Mouse (Mus musculus): ENCODE data around the gene Rad51b. TPM values are rescaled to one million over a fixed set of nuclear protein-coding genes. Genes with fewer than 3 reads are reported as not detected.

Gene Rad51b
- polyA plus RNA-seq, 1 experiment from 2014 or later: 1.4 TPM

DNA sequence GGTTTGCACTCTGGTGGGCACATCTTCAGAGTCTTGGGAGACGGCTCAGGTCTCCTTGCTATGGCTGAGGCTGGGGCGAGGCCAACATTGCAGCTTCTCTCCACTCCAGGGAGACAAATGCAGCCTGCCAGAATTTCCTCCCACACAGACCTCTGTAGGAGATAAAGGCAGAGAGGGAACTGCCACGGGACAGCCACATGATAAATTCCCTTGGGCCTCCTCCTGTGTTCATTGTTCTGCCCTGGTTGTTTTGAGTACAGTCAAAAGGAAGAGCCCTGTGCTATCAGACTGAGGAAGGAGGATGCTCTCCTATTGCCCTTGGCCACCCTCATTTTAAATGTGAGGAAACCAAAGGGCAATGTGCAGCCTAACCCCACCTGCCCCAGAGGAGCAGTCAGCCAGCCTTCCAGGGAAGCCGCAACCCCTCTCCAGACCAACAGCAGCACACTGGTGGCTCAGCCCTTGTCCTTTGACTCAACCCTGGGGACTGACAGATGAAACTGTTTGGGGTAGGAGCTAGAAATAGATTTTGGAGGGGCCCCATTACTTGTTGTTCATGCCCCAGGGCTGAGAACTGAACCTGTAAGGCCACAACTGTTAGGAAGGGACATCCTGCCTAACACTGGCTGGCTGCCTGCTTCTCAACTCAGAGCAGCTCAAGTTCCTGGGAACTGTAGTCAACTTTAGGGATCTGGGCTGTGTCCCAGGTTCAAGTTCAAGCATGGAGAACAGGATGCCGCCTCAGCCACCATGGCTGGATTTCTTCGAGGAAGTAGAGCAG is 541.3 kb downstream of the Rad51b start:
- H3K4me2 ChIP-seq: no peak overlapping the region
- no peak overlapping the region for H3K9ac ChIP-seq
- peak overlapping the region; percentile 67 for H3K27ac ChIP-seq (replicated peaks)
- H3K36me3 ChIP-seq: no peaks in the 10 kb centered on the region
- H3K27me3 ChIP-seq: no peaks in the 10 kb centered on the region
- H3K4me1 ChIP-seq (replicated peaks): peaks cover 56% of the 10 kb centered on the region
- H3K4me3 ChIP-seq: no peak overlapping the region
- peak; percentile 41; the same call in 1 of the 2 replicates for ATAC-seq (ENCODE audit: low read depth)
- H3K9me3 ChIP-seq: no peaks in the 10 kb centered on the region
- WGBS: 42% methylated on average over 6 of the region's 6 CpGs

DNA sequence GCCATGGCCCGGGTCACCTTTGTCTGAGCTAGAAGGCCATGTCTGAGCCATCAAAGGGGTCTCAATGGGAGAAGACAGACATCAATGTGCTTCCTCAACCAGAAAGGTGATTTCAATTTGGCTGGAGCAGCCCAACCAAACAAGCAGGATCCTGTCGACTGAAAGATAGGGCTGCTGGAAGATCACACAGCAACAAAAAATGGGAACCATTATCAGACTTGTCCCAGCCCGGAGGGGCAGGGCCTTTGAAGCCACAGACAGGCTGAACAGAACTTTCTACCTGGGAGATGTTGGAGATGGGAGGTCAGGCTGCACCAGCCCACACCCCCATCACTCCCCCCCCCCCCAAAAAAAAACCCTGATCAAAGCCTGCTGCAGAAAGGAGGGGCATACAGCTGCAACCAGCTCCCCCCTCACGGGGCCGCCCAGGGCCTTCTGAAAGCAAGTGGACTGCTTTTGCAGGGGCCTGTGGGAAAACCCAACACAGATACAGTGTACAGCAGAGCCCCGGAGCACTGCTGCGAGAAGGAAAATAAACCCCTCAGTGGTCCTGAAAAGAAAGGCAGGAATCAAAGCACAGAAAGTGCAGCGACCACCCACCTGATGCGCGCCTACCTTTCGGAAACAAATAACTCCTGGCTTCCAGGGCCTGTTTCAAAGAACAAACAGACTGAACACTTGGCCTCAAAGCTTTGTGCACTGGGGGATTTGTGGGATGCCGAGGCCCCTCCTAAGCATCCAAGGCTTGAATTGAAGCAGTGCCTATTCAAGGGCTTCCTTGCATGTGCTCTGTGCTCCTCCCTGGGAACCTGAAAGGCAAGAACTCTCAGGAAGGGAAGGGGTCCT is 542.2 kb downstream of the Rad51b start:
- H3K27me3 ChIP-seq: no peaks in the 10 kb centered on the region
- H3K4me3 ChIP-seq: no peak overlapping the region
- no peak for ATAC-seq (ENCODE audit: low read depth)
- no peak overlapping the region for H3K9ac ChIP-seq
- H3K9me3 ChIP-seq: no peaks in the 10 kb centered on the region
- WGBS: 36% methylated on average over 12 of the region's 12 CpGs
- H3K36me3 ChIP-seq: no peaks in the 10 kb centered on the region
- H3K4me1 ChIP-seq (replicated peaks): peaks cover 66% of the 10 kb centered on the region
- H3K27ac ChIP-seq (replicated peaks): peak overlapping the region; percentile 67
- H3K4me2 ChIP-seq: no peak overlapping the region

DNA sequence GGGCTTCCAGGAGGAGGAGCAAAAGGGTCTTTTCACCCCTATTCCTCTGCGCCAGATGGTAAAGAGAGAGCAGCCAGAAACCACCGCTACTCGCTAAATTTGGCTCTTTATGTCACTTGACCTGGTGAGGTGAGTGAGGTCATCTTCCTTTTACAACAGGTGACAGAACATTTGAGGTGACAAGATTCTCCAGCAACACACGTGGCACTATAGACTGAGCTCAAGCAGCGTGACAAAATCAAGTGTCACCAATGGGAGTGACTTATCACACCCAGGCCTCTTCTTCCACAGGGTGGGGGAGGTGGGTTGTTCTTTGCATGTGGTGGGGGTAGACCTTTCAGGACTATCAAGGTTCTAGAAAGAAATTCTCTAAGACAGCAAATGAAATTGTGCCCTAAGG is 543.4 kb downstream of the Rad51b start:
- ATAC-seq (ENCODE audit: low read depth): no peak

GRCm38 (mm10) chr12:79841248-79841647 is 544.2 kb downstream of the Rad51b start:
- Histone ChIP-seq H3K36me3 (no peaks in the 10 kb centered on the region), H3K9me3 (no peaks in the 10 kb centered on the region), H3K4me1 (replicated peaks) (peaks cover 69% of the 10 kb centered on the region), H3K4me3 (no peak overlapping the region), H3K27me3 (no peaks in the 10 kb centered on the region), H3K27ac (replicated peaks) (no peak overlapping the region), H3K4me2 (no peak overlapping the region), H3K9ac (no peak overlapping the region)
- ATAC-seq (ENCODE audit: low read depth): no peak
- WGBS: 89% methylated on average over 3 of the region's 3 CpGs

More for the DNA sequence above, 543.4 kb downstream of the Rad51b start:
- 57% methylated on average over 5 of the region's 5 CpGs for WGBS
- Histone ChIP-seq H3K9me3 (no peaks in the 10 kb centered on the region), H3K4me3 (no peak overlapping the region), H3K36me3 (no peaks in the 10 kb centered on the region), H3K4me1 (replicated peaks) (peaks cover 69% of the 10 kb centered on the region), H3K27ac (replicated peaks) (peak overlapping the region; percentile 46; the same call in 1 of the 2 replicates), H3K27me3 (no peaks in the 10 kb centered on the region), H3K4me2 (no peak overlapping the region), H3K9ac (no peak overlapping the region)

GRCm38 (mm10) chr12:79842319-79842718 is 545.2 kb downstream of the Rad51b start:
- Histone ChIP-seq H3K9me3 (no peaks in the 10 kb centered on the region), H3K4me2 (no peak overlapping the region), H3K27me3 (no peaks in the 10 kb centered on the region), H3K36me3 (no peaks in the 10 kb centered on the region), H3K9ac (no peak overlapping the region), H3K4me1 (replicated peaks) (peaks cover 79% of the 10 kb centered on the region), H3K4me3 (no peak overlapping the region), H3K27ac (replicated peaks) (peak overlapping the region; percentile 62)
- 0 out of 2 replicates have a peak, but pooled peaks have one; percentile 29 for ATAC-seq (ENCODE audit: low read depth)
- 41% methylated on average over 7 of the region's 7 CpGs for WGBS

DNA sequence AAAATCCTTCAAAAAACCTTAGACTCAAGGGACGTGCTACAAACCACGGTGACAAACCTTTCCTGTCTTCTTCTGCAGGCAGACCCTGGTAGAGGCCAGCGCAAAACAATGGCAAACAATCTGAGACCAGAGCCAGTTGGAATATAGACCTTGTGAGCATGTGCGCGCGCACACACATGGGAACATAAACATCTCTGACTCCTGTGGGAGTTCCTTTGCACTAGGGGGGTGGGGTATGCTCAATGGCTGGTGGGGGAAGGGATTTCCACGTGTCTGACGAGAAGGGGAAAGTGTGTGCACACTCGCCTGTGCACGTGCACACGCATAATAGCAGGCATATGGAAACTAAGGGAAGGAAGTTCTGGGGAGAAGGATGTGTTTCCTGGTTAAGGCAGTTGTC is 545.9 kb downstream of the Rad51b start:
- Histone ChIP-seq H3K4me1 (replicated peaks) (peaks cover 74% of the 10 kb centered on the region), H3K9ac (no peak overlapping the region), H3K27ac (replicated peaks) (peak overlapping the region; percentile 62), H3K27me3 (no peaks in the 10 kb centered on the region), H3K9me3 (no peaks in the 10 kb centered on the region), H3K4me2 (no peak overlapping the region), H3K36me3 (no peaks in the 10 kb centered on the region), H3K4me3 (no peak overlapping the region)
- no peak for ATAC-seq (ENCODE audit: low read depth)
- 64% methylated on average over 11 of the region's 11 CpGs for WGBS

GRCm38 (mm10) chr12:79843496-79843895 is 546.4 kb downstream of the Rad51b start:
- H3K4me2 ChIP-seq: no peak overlapping the region
- H3K4me3 ChIP-seq: no peak overlapping the region
- WGBS: 55% methylated on average over 6 of the region's 6 CpGs
- H3K27ac ChIP-seq (replicated peaks): peak overlapping the region; percentile 62
- H3K9me3 ChIP-seq: no peaks in the 10 kb centered on the region
- no peak for ATAC-seq (ENCODE audit: low read depth)
- no peaks in the 10 kb centered on the region for H3K36me3 ChIP-seq
- H3K9ac ChIP-seq: no peak overlapping the region
- peaks cover 69% of the 10 kb centered on the region for H3K4me1 ChIP-seq (replicated peaks)
- H3K27me3 ChIP-seq: no peaks in the 10 kb centered on the region

DNA sequence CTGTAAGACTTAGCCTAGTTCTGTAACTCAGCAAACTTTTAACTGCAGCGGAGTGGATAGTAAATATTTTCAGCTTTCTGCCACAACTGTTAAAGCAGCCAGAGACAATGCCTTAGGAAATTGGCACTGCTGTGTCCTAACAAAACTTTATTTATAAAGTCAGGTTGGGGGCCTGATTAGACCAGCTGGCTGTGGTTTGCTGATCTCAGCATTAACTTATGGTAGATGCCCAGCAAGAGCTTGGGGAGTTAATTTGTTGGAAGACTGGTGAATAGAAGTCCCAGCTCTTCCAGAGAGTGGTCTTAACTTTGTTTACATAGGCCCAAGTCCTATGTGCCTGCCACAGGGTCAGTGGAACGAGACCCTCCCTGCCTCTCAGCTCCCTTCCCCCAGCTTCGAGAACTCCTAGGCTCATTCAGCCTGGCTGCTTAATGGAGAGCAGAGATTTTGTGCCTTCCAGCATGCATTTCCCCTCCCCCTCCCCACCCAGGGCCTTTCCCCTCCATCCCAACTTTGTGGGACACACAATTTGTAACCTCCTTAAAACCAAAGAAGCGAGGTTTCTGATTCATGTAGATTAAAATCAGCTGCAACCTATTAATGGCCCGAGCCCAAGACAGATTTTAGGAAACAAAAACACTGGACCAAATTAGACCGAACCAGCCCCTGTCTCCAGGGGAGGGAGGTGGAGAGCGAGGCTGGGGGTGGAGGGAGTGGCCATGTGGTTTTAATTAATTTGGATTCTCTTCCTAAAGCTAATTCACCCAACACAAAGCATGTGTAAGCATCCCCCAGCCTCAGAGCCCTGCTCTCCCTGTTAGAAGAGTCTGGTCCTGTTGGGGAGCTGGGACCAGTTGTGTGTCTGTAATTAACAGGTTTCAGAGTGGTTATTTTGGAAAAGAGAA is 549.4 kb downstream of the Rad51b start:
- no peak for ATAC-seq (ENCODE audit: low read depth)
- no peaks in the 10 kb centered on the region for H3K9me3 ChIP-seq
- 0 out of 2 replicates have a peak overlapping the region, but pooled peaks have one; percentile 20 for H3K27ac ChIP-seq (replicated peaks)

DNA sequence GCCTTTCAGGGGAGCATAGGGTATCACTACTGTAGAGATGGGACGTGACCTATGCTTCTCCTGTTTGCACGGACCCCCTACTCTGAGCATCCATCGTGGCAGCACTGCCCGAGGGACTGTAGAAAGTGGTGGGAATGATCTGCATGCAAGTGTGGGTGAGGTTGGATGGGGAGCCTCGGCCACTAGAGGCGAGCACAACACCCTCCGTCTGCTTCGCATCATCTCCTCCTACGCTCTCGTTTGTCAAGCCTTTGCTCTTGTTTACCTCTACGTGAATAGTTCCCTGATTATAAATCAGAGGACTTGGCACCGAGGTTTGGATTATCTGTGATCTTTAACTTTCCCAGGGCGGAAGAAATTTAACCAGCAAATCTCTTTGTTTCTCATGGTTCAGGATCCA is 551.5 kb downstream of the Rad51b start:
- Histone ChIP-seq H3K4me2 (no peak overlapping the region), H3K9me3 (no peaks in the 10 kb centered on the region), H3K9ac (no peak overlapping the region), H3K4me3 (no peak overlapping the region), H3K27ac (replicated peaks) (no peak overlapping the region), H3K27me3 (no peaks in the 10 kb centered on the region), H3K36me3 (no peaks in the 10 kb centered on the region), H3K4me1 (replicated peaks) (peaks cover 23% of the 10 kb centered on the region)
- 69% methylated on average over 13 of the region's 13 CpGs for WGBS
- no peak for ATAC-seq (ENCODE audit: low read depth)

More for the DNA sequence above, 549.4 kb downstream of the Rad51b start:
- Histone ChIP-seq H3K36me3 (no peaks in the 10 kb centered on the region), H3K4me3 (no peak overlapping the region), H3K9ac (no peak overlapping the region), H3K4me2 (no peak overlapping the region), H3K27me3 (no peaks in the 10 kb centered on the region), H3K4me1 (replicated peaks) (peaks cover 42% of the 10 kb centered on the region)
- 48% methylated on average over 7 of the region's 7 CpGs for WGBS

DNA sequence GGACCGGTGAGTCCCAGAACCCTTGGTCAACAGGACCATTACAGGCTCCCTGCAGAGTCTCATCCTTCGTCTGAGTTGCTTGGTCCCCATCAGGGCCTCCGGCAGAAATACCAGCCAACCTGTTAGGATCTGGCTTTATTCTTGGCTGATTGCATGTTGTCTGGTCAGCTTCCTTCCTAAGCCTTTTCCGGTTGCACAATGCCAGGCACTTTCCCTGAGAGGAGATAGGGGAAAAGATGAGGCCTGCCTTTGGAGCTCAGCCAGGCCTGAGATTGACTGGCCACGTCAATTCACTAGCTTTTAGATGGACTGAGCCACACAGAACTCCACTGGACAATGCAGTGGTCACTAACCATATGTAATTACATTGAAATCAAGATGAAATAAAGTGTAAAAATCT is 552.9 kb downstream of the Rad51b start:
- no peak overlapping the region for H3K4me3 ChIP-seq
- H3K9me3 ChIP-seq: no peaks in the 10 kb centered on the region
- no peak for ATAC-seq (ENCODE audit: low read depth)
- H3K27me3 ChIP-seq: no peaks in the 10 kb centered on the region
- peaks cover 16% of the 10 kb centered on the region for H3K4me1 ChIP-seq (replicated peaks)
- no peak overlapping the region for H3K9ac ChIP-seq
- H3K4me2 ChIP-seq: no peak overlapping the region
- 76% methylated on average over 5 of the region's 5 CpGs for WGBS
- H3K27ac ChIP-seq (replicated peaks): no peak overlapping the region
- no peaks in the 10 kb centered on the region for H3K36me3 ChIP-seq

DNA sequence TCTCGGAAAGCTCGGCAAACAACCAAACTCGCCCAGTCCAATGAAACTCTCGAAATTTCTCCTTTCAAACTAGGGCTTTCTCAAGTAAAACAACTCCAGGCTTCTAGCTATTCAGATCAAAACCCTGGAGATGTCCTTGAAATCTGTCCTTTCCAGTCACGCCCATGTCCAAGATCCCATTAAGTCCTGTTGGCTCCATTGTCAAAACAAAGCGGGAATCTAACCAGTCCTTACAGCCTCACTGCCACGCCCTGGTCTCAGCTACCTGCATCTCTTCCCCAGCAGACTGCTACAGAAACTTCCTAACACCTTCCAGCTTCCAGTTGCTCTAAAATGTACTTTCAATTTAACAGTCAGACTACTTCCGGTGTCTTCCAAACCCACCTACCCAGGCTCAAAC is 554.8 kb downstream of the Rad51b start:
- H3K9me3 ChIP-seq: no peaks in the 10 kb centered on the region
- ATAC-seq (ENCODE audit: low read depth): no peak
- no peaks in the 10 kb centered on the region for H3K27me3 ChIP-seq
- WGBS: 93% methylated on average over 8 of the region's 8 CpGs
- no peak overlapping the region for H3K4me3 ChIP-seq
- H3K27ac ChIP-seq (replicated peaks): no peak overlapping the region
- H3K9ac ChIP-seq: no peak overlapping the region
- no peaks in the 10 kb centered on the region for H3K36me3 ChIP-seq
- no peak overlapping the region for H3K4me2 ChIP-seq
- H3K4me1 ChIP-seq (replicated peaks): peaks cover 18% of the 10 kb centered on the region
